Mouse (Mus musculus): ENCODE results near the gene Col4a6. TPM values are rescaled to one million over a fixed set of nuclear protein-coding genes. Genes with fewer than 3 reads are reported as not detected.

Col4a6 gene
- total RNA-seq (2023), result not detected

GRCm38 (mm10) chrX:141473470-141474302 is at the start of gene Col4a6:
Gene Col4a6 (minus strand): TSS chrX:141474076.

GRCm38 (mm10) chrX:141475110-141475509 is 1.2 kb upstream of the Col4a6 start, which contains the start of gene Col4a5:
Gene Col4a5 (plus strand): TSS chrX:141475385.

Other genes with a start within 250 kb of the Col4a6 start
- under 1 TPM in 1 of 2 experiments, not detected in 1; 0.26 TPM for gene Col4a5, start 1.3 kb upstream of the Col4a6 start, total RNA-seq (2023)